Mouse (Mus musculus) MEL (cell line): ENCODE data around the gene Ifi204.

Source experiments
- CHD1 ChIP-seq: IDR thresholded peaks from 2 replicates; pipeline ENCODE4 v1.6.1; 2012; ENCODE audit warnings: low read depth, mild to moderate bottlenecking, inconsistent platforms, low read length, improper control_type of control experiment
- ELF1 ChIP-seq: IDR thresholded peaks from 2 replicates; pipeline ENCODE4 v1.6.1; 2014; ENCODE audit warnings: low read depth, mild to moderate bottlenecking, inconsistent platforms, low read length, improper control_type of control experiment, moderate library complexity
- GABPA ChIP-seq: IDR thresholded peaks from 2 replicates; pipeline ENCODE4 v1.6.1; 2012; ENCODE audit warnings: low read depth, mild to moderate bottlenecking, inconsistent platforms, low read length, improper control_type of control experiment, moderate library complexity
- JUND ChIP-seq: IDR thresholded peaks from 2 replicates; pipeline ENCODE4 v1.6.1; 2011; ENCODE audit warnings: low read depth, mild to moderate bottlenecking, improper control_type of control experiment, low read length
- POLR2A ChIP-seq, 2 experiments: IDR thresholded peaks; 2 replicates each; pipeline ENCODE4 v1.6.1; 2011 to 2012; ENCODE audit warnings: low read length in 2 of 2, mild to moderate bottlenecking in 2 of 2, control low read depth in 1 of 2, improper control_type of control experiment in 1 of 2, low read depth in 1 of 2, moderate library complexity in 1 of 2; ENCODE audit not compliant: control insufficient read depth in 1 of 2, insufficient read depth in 1 of 2, poor library complexity in 1 of 2

DNA sequence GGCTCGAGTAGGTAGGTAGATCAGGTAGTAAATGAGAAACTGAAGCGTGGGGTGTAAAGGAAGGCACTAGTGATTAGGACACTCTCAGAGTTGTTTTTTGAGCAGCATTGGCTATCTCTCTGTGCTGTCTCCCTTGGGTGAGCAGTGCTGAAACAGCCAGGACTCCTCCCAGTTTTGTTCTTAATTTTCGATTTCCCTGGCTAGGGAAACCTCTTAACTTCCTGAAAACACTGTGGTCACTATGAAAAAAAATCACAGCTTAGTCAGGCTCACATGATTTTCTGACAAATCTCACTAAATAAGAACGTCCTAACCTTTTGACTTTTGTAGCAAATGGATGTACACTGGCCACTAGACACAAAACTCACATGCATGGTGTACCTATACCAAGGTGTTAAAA lies 25.1 kb downstream of the Ifi204 start, which contains the start of gene Ifi207:
- no peak for TF ChIP-seq GABPA
- TF ChIP-seq ELF1, result no peak
- no peak for TF ChIP-seq JUND
- TF ChIP-seq POLR2A (IDR thresholded peaks at IDR 0.05; ENCODE audit: control insufficient read depth in 1 of 2, insufficient read depth in 1 of 2, low read depth in 1 of 2, low read length in 2 of 2, poor library complexity in 1 of 2), result no peak
- no peak for TF ChIP-seq CHD1
